Mouse (Mus musculus) testis, postnatal 14 days (tissue): ENCODE data around the gene Nedd9.

Experiments
- DNase-seq: peaks from one replicate; pipeline ENCODE4 v3.0.0; 2021; ENCODE audit warnings: low spot score

Nedd9 gene

DNA sequence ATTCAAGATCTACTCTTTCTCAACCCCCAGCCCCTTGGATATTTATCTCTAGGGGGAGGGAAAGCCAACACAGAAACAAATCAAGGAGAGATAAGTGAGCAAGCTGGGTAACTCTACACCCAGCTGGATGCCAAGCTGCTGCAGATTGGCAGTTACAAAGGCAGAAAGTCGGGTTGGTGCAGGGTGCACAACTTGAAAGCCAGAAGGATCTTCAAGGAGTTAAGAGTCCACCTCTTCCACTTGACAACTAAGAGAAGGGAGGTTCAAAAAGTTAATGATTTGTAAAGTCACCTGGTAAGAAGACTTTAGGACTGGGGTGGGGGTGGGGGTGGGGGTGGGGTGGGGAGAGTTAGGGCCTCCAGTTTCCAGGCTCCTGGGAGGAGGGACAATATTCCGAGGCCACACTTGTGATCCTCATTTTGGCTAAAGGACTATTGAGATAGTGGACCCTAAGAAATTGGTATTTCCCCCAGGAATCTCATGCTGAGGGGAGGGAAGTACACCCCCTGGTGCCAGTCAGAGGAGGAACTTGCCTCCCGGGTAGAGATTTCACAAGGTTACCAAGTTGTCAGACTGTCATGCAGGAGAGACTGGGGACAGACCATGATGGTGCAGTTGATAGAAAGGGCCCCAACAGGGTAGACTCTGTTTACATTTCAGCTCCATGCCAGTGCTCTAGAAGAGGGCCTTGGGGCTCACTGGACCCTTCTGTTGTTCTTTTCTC is 143.8 kb downstream of the Nedd9 start:
- no peak for DNase-seq

DNA sequence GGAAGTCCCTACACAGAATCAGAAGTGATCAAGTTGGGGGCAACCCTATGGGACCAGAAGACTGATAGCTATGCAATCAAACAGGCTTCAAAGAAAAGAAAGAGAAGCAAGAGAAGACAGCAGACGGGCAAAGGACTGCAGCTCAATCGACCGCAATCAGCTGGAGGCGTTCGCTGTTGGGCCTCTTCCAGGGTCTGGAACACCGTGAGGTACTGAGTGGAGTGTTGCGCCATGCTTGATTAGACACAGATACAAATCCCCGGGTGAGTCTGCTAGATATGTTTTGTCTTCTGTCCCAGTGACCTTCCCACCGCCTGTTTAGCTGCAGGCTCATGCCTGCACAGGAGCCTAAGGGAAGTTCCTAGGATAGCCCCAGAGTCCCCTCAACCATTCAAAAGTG is 145.7 kb downstream of the Nedd9 start:
- peak; percentile 33 for DNase-seq

DNA sequence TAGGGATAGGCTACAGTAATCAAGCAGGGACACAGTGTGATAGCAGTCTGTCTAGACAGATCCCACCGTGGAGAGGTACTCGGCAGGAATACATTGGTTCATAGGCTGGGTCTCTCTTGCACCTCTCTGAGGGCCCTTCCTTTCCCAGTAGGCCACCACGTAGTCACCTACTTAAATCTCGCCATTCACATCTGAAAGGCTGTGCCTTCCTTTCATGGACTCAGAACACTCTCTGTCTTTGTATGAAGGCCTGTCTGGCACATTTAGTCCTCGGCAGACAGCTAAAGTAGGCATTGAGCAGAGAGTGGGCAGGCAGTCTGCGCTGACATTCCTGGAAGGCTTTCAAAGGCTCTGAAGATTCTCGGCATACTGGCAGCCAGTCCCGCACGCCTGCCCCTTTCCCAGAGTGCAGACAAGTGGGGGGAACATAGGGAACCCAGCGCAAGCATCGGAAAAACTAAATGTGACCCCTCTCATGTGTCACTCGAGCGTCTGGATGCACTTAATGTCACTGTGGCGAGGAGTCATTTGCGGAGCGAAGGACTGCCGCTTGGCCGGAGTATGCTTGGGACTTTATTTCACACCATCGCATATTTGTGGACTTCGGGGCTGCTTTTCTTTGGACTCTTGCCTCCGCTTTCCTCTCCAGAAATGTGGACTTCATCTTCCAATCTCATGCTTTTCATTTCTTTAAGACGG is 147.4 kb downstream of the Nedd9 start:
- DNase-seq = peak; percentile 54

DNA sequence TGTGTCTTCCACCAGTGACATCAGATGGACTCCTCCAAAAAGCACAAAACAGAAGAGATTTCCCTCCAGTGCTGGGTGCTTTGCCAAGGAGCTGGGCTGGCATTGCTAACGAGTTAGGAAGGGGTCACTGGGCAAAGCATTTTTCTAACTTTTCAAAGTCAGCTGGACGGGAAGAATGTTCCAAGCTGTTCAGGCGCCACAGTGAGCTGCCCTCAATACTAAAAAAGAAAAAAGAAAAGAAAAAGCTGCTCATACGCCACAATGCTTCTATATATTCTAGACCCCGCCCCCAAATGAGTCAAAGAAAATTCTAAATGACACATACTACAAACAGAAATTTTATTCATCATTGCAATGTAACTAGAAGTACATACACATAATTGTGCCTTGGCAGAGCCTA is 148.0 kb downstream of the Nedd9 start:
- no peak for DNase-seq

DNA sequence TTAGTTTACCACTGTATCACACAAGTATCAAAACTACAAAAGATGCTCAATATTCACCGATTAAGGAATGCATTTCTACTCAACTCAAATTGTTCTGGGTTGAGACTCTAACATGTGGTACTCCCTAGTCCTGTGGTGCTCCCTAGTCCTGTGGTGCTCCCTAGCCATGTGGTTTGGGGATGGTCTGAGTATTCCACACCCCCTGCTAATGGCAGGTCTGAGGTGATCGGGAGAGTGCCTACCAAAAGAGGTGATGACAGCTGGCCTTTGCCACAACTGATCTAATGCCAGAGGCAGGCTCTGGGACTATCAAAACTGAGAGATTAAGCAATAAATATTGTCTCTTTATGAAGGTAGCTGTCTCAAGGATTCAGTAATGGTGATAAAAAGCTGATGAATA is 149.8 kb downstream of the Nedd9 start:
- DNase-seq = no peak

DNA sequence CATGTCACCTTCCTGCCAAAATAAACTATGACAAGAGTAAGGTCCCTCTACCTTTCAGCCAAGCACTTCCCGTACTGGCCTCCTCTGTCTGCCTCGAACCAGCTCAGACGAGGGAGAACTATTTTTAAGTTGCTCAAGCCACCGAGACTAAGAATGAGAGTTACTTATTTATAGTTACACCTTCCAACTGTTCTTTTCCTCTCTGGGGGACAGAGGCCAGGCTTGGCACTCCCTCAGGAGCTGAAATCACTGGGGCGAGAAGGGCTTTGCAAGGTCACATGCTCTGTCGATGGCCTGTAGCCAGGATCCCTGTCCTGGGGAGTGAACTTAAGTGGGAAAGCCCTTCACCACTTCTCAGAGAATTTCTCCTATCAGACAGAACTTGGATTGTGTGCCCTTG is 150.9 kb downstream of the Nedd9 start:
- DNase-seq = peak; percentile 77

DNA sequence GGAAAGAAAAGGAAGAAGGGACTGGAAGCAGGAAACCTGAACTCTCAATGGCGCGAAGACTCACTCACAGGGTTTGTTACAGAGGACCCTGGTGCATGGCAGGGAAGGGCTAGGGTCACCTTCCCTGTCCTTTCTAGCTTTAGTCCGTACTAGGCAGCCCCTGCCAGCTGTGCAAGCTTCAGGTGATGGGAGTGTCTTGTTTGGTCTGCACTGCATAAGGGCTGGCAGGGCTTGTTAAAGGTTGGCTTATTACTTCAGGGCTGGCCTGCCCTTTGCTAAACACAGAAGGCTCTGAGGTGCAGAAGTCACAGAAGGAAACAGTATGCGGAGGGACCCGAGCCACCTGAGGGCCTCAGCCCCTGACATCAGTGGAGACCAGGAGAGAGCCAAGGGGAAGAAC is 151.4 kb downstream of the Nedd9 start:
- DNase-seq = no peak

DNA sequence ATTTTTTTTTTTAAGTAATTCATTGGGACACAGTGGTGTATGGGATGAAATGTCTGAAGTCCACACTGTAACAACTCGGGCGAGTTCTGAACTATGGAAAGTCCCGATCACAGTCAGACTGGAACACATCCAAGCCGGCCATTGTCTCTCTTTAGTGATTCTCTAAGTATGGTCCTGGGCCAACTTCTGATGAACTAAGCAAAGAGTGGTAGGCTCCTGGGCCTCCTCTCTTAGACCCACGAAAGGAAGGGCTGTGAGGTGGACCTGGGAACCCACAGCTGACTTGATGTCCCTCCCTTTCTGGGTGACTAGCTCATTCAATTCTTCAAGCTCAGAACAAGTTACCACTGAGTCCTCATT is 152.5 kb downstream of the Nedd9 start:
- no peak for DNase-seq

DNA sequence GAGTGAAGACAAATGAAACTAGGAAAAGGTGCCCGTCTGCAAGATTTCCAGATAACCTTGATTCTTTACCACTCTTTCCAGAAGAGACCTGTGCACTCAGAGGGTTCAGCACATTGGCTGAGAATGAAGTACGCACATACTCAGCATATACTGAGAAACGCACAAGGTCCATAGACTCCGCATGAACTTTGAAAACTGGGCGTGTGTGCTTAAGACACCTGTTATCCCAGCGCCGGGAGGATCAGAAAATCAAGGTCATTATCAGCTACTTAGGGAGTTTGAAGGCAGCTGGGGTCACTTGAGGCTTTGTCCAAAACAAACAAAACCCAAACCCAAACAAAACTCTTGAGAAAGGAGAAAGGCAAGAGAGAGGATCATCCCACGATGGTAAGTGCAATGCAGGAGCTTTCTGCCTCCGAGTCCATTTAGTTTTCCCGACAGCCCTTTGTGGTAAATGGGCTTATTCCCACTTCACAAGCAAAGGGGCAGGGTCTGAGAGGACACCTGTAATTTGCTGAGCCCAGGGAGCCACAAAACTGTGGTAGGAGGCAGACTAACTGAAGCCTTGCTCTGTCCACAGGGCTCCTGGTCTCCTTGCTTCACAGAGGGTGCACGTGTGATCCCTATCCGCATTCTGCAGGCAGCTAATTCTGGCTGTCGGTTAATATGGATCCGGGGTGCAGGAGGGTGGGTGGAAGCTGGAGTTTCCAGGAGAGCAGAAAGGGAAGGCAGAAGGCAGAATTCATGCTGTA is 153.1 kb downstream of the Nedd9 start:
- no peak for DNase-seq

DNA sequence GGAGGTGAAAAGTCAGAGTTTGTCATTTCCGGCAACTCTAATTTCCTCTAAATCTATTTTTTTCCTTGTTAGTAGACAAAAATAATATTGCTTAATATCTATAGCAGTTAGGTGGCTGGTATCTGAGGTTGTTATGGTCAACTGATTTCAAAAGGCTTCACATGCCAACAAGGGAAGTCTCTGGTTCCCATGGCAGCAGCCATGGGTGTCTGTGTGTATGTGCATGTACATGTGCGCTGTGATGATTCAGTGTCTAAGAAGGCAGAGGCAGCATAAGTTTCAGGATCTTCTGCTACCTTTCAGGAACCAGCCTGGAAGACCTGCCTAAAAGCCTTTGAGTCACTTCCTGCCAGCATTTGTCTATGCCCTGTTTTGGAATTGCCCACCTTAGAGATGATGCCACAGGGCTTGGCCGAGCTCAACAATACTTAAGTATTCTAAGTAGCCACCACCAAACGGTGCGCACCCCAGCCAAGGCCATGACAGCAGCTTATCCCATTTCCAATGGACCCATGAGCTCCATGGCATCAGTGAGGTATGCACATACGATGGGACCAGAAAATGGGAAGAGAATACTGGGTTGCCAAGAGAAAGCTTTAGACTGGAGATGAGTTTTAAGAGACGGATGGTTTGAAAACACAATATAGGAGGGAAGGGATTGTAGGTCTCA is 155.4 kb downstream of the Nedd9 start:
- no peak for DNase-seq

DNA sequence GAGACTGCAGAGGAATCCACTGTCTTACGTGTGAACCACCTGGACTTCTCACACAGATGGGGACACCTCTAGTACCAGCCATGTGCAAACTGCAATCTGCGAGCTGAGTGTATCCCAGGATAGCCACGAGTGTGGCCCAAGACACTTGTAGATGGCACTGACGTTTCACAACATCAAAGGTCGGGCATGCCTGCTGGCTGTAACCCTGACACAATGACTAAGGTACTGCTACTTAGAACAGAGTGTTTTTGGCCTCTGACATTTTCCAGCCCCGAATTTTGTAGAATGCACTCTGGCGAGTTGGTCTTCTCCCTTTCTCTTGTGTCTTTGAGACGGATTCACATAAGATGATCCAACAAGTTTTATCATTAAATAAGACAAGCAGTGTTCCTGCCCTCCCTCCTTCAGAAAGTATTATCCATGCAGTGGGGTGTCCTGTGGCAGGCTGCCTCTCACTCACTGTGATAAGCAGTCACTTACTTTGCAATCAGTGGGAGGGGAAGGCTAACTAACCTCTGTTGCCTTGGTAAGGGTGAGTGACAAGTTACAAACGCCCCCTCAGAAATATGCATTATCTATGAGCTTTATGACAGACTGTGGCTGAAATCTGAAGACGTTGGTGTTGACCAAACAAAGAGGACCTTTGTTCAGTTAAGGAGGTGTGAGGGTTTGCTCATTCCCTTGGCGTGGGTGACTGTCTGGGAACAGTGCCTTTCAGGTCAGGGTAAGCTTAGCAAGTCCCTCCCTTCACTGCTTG is 156.4 kb downstream of the Nedd9 start:
- peak; percentile 59 for DNase-seq

DNA sequence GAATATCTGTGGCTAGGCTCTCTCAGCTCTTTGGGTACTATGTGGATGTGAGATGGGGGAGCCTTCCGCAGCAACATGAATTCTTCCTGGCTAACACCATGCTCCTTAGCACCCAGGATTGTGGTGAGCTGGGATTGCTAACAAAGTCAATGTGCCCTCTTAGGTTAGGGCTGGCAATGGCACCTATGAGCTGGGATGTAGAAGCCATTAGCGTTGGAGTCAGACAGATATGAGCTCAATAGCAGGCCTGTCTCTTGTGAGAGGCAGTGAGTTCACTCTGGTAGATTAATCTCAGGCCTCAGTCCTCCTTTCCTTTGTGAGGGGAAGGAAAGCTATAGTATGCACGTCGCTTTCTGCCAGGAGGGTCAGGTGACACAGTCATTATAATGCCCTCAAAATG is 157.1 kb downstream of the Nedd9 start:
- no peak for DNase-seq

DNA sequence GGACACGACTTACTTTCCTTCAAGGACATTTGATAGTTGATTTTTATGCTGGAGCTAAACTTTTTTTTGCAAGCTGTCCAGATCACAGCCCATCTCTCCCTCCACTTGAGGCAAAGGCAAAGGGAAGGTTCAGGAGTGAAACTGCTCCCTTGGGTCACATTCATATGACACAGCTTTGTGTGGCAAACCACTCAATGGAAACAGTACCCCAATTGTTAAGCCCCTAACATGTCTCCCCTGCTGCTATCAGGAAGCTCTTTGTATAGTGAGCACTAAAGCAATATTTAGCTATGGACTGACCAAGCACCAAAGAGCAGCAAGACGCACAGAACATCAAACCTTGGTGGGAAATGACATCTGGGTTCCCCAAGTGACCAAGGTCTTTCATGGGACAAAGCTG is 158.7 kb downstream of the Nedd9 start:
- no peak for DNase-seq

DNA sequence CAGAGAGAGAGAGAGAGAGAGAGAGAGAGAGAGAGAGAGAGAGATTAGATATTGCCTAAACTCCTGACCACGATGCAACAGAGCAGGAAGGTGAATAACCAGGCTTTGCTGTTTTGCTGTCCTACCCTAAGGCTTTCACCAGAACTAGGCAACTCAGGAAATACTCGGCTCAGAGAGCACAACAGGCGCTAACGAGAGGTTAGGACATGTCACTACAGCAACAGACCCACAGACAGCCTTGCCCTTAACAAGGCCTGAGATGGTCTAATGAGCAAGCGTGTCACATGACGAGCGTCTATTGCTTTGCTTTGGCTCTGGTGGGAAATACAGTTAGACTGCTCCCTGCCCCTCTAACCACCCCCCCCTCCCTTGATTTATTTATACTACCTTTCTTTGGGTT is 159.6 kb downstream of the Nedd9 start:
- no peak for DNase-seq

DNA sequence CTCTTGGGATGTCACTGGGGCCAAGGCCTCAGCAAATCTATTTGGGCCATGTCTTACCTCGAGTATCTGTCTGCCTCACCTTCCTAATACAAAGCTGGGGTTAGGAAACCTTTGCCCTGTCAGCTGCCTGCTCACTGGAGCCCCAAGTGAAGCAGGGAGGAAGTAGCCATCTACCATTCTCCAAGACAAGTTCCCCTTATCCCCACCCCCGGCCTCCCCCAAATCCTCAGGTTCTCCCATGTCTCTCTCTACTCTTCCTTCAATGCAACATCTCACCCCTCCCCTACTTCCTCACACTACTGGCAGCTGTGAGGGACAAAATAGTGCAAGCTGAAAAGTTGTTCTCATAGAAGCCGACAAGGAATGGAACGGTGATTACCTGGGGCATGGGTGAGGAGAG is 161.0 kb downstream of the Nedd9 start:
- DNase-seq = no peak

DNA sequence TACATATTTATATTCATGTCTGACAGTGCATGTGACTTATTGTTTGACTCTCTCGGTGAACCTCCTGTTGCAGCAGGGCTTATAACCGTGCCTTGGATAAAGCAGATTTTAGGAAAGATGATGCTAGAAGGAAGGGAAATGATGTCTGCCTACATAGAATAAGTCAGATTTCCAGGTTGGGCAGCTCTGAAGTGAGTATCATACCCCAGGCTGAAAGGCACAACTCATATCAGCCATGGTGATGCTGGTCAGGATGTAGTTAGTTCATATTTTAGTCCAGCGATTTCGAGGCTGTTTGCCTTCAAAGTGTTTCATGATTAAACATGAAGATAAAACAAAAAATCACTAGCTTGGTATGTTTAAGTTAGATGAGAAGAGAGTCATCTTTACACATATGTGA is 161.8 kb downstream of the Nedd9 start:
- DNase-seq = no peak

DNA sequence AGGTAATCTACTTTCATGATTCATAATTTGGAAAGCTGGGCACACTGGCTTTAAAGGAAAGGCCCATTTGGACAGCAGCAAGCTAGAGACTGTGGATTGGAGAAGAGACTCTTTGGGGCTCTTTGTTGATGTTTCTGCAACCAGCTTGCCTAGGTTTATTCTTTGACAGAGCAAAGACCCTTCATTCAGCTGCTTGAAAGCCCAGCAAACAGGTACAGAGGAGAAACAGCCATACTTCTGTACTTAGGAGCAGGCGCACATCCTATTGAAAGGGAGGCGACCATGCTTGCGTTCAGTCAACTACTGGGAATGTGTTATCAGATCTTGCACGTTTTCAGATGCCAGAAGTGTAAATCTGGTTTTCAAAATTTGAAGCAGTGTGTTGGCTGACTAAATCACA is 162.5 kb downstream of the Nedd9 start:
- no peak for DNase-seq

DNA sequence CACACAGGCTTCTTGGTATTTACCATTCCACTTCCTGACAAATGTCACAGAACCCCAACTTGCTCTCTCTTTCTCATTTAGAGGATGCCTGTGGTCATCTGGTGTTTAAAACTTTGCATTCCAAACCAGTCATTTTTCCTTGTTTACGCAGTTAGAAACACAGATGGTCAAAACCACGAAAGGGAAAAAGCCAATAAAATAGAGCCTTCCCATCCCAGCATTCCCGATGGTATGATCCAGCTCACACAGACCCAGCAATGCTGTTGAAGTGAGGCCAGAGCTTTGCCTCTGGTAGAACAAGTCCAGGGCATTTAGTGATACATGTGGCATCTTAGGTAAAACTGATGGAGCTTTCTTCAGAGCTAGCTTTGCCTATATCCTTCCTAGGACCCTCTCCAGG is 165.7 kb downstream of the Nedd9 start:
- no peak for DNase-seq

DNA sequence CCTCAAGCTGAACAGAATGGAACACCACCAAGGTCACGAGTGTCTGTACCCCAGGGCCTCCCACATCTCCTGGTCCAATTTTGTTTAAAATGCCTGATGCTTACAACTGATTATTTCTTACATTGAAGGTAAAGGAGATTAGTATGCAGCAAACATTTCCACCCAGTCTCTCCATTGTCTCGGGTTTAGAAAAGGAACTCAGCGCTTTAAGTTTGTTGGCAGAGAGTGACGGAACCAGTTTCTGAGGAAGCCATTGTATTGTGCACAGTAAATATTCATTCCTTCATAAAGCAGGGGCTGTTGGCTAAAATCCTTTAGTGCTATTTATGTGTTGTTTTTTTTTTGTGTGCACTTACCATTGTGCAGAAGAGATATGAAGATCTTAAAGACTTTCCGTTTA is 166.4 kb downstream of the Nedd9 start:
- no peak for DNase-seq

DNA sequence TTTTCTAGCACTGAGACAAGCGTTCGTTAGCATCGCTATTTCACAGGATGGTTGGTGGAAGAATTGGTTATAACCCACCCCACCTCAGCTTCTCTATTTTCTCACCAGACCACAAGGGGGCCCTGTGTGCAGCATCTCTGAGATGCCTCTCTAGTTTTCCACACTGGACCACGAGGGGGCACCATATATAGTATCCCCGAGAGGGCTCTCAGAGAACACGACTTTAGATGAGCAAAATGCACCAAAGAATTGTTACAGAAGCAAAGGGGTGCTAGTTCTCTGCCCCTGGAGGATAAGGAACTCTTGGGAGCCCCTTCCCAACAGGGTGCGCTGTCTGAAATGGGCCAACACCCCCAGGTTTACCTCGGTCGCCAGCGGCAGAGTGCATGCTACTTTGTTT is 184.4 kb downstream of the Nedd9 start:
- peak; percentile 60 for DNase-seq

DNA sequence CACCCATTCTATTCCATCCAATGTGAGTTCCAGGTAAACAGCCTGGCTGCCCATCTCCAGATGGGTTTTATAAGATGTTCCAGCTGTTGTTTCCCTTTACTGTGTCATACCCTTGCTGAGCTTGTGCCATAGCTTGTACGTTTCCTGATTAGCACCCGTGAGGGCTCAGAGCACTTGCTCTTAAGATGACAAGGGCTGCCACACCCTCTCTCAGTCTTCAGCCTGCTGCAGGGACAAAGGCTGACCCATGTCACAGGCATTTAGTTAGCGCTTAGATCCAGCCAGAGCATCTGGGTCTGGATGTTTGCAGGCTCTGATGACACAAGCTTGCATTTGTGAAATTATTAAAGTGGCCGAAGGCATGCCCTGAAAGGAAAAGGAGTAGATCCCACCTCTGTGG is 187.1 kb downstream of the Nedd9 start:
- no peak for DNase-seq

DNA sequence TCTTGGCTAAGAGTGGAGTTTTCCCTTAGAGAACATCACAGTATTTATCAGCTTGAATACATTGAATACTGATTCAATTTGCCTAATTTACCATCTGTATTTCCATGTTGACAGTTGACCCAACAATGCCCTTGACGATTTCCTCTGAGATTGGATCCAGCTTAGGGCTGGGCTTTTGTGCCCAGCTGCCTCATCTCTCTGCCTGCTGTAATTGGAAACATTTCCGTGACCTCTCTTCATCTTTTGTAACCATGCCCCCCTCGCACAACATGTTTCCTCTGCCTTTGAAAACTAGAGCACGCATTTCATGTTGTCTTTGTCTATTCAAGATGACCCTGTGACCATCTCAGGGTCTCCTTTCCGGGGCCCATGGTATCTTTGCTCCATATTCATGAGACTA is 188.2 kb downstream of the Nedd9 start:
- DNase-seq = no peak
